Mouse (Mus musculus) ovary, postnatal 36 days (tissue): ENCODE measurements around the gene Adh6b.
"Not testable (repeated sequence)": the region's sequence is repeated elsewhere in the genome, so short reads cannot be mapped to it uniquely, and the experiment has no call there.

Experiments used
- DNase-seq: peaks from one replicate; pipeline ENCODE4 v3.0.0; 2022; ENCODE audit warnings: low spot score, mixed read lengths

Adh6b gene

GRCm38 (mm10) chr3:138362920-138363319 is 21.3 kb downstream of the Adh6b start:
- no peak for DNase-seq

DNA sequence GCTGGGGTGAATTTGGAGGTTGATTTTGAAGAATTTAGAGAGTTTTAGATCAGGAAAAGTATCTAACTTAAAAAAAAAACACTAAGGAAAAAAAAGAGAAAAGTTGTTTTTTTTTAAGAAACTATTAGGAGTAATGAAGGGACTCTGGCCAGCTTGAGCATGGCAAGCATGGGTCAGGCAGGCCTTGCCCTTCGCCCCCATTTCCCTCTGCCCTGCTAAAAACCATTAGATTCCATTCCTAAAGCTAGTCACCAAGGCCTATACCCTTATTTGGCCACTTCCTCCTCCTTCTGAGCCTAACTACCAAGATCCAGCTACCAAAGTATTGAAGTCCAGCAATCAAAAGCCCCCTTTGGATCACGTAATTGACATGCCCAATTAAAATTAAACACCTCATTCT is 24.6 kb downstream of the Adh6b start:
- no peak for DNase-seq

DNA sequence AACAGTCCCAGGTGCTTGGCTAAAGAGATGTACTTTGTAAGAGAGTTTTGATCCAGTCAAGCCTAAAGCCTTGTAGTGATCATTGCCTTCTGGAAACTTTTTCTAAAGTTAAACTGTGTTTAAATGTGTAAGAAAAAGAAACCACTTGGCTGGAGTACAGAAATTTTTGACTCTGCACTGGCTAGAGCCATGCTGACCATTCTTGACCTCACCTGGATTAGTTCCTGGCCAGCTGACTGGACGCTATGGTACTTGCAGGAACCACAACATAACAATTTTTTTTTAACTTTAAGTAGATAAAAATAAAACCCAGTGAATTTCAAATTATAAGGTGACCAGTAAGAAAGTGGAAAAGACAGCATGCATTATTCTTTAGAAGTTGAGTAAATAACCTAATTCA is 28.0 kb downstream of the Adh6b start:
- no peak for DNase-seq

- not testable (repeated sequence) for DNase-seq
Measured at GRCm38 (mm10) chr3:138370289-138370688, 28.7 kb downstream of the Adh6b start.

- no peak for DNase-seq
Measured at GRCm38 (mm10) chr3:138373920-138374319, 32.3 kb downstream of the Adh6b start.

- DNase-seq, result no peak
Measured at GRCm38 (mm10) chr3:138375148-138375547, 33.6 kb downstream of the Adh6b start.

GRCm38 (mm10) chr3:138381133-138381532 is 39.6 kb downstream of the Adh6b start:
- DNase-seq, result no peak

DNA sequence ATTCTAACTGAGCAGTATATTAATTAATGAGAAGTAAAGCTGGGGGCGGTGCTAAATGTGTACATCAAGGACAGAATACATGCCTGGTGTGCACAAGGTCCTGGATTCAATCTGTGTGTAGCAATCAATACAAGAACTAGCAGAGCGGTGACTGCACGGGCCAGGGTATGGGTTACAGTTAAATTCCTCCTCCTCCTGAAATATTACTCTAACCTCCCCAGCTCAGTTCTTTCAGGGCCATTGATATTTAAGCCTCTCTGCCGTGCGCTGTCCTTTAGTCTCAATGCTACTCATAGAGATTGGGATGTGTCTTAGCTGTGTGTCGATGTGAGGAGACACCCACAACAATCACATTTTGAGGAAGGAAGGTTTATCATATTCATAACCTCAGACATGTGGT is 45.6 kb downstream of the Adh6b start:
- DNase-seq, result no peak

GRCm38 (mm10) chr3:138404872-138405271 is 63.3 kb downstream of the Adh6b start:
- DNase-seq, result no peak

GRCm38 (mm10) chr3:138405341-138405740 is 63.8 kb downstream of the Adh6b start:
- DNase-seq, result no peak

GRCm38 (mm10) chr3:138405840-138406239 is 64.3 kb downstream of the Adh6b start:
- DNase-seq, result no peak

GRCm38 (mm10) chr3:138407920-138408319 is 66.3 kb downstream of the Adh6b start:
- DNase-seq, result no peak
